In the genomic region with DNA sequence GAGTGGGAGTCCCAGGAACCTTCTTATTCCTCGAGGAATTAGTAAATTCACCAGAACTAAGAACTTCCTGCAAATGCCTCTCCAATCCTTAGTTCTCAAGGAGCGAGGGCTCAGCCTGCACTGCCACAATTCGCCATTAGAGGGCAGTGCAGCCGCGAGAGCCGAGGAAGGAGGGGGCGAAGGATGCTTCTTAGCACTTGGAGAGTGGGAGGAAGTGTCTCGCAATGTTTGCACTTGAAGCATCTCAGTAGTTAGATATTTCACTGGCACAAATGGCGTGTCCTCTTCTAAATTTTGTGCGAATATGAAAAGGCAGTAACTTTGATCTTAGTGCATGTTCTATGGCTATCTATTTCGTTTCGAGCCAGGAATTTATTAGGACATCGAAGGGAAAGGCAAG, we compare ENCODE assay signal across 8 mouse cellular contexts. TPM values are rescaled to one million over a fixed set of nuclear protein-coding genes. Genes with fewer than 3 reads are reported as not detected.
A peak's percentile ranks its signal among the peaks of the same experiment; 100 is the strongest.
DNase-seq lines count a peak whose midpoint lies in the region; ATAC-seq and TF ChIP-seq lines count a peak whose summit lies in the region.

No protein-coding gene starts in this region.

- ATAC-seq in forebrain, postnatal 0 days, result peak; percentile 91
- ATAC-seq in hindbrain, embryonic 14.5 days (ENCODE audit: low FRiP score), result peak; percentile 76
- ATAC-seq in megakaryocyte progenitor cell, adult 5-6 weeks (replicated peaks; ENCODE audit: poor library complexity), result peak; percentile 99

- 12% methylated on average over 13 of the region's 13 CpGs for WGBS in forebrain, postnatal 0 days
- 23% methylated on average over 13 of the region's 13 CpGs for WGBS in hindbrain, embryonic 14.5 days

- peak overlapping the region; percentile 58 for H3K4me2 ChIP-seq in forebrain, postnatal 0 days (ENCODE audit: low read depth)
- peak overlapping the region; percentile 52 for H3K4me2 ChIP-seq in hindbrain, embryonic 14.5 days (replicated peaks)

- H3K4me1 ChIP-seq in forebrain, postnatal 0 days (ENCODE audit: insufficient read depth), result no peaks in the 10 kb centered on the region
- H3K4me1 ChIP-seq in hindbrain, embryonic 14.5 days (replicated peaks; ENCODE audit: control insufficient read depth, insufficient read depth, low read length), result peaks cover 12% of the 10 kb centered on the region

- H3K9ac ChIP-seq in forebrain, postnatal 0 days, result peak overlapping the region; percentile 40; the same call in 1 of the 2 replicates
- peak overlapping the region; percentile 32 for H3K9ac ChIP-seq in hindbrain, embryonic 14.5 days

- H3K27ac ChIP-seq in forebrain, postnatal 0 days (ENCODE audit: low read depth, low read length), result peak overlapping the region; percentile 74
- H3K27ac ChIP-seq in hindbrain, embryonic 14.5 days, result peak overlapping the region; percentile 72

- DNase-seq in Muller cell, postnatal 12 days (ENCODE audit: inconsistent ontology term), result peak; percentile 65
- peak; percentile 37 for DNase-seq in cerebellum, adult 11-12 months
- peak; percentile 94 for DNase-seq in forebrain, postnatal 0 days
- DNase-seq in hindbrain, embryonic 14.5 days (ENCODE audit: low spot score), result peak; percentile 93
- DNase-seq in left cerebral cortex, adult 11 months (ENCODE audit: low spot score), result peak; percentile 78
- peak; percentile 81 for DNase-seq in right cerebral cortex, postnatal 14 days
- DNase-seq in urinary bladder, postnatal 36 days (ENCODE audit: low spot score in 2 of 2), result peak; percentile 50 to 70

- H3K27me3 ChIP-seq in forebrain, postnatal 0 days (ENCODE audit: insufficient read depth, low read length), result no peaks in the 10 kb centered on the region
- H3K27me3 ChIP-seq in hindbrain, embryonic 14.5 days (ENCODE audit: control insufficient read depth, insufficient read depth, low read length), result no peaks in the 10 kb centered on the region

- no peaks in the 10 kb centered on the region for H3K9me3 ChIP-seq in forebrain, postnatal 0 days (ENCODE audit: low read length)
- H3K9me3 ChIP-seq in hindbrain, embryonic 14.5 days (ENCODE audit: control insufficient read depth, low read length), result no peaks in the 10 kb centered on the region

- H3K4me3 ChIP-seq in forebrain, postnatal 0 days (ENCODE audit: low read depth, low read length), result peak overlapping the region; percentile 35
- H3K4me3 ChIP-seq in hindbrain, embryonic 14.5 days (replicated peaks; ENCODE audit: low read length), result peak overlapping the region; percentile 17; the same call in 1 of the 2 replicates

- TF ChIP-seq CTCF in forebrain, postnatal 0 days (IDR thresholded peaks at IDR 0.05; ENCODE audit: low read depth), result peak; percentile 99

- H3K36me3 ChIP-seq in forebrain, postnatal 0 days (ENCODE audit: insufficient read depth), result no peaks in the 10 kb centered on the region
- H3K36me3 ChIP-seq in hindbrain, embryonic 14.5 days (replicated peaks; ENCODE audit: control insufficient read depth, insufficient read depth), result no peaks in the 10 kb centered on the region

RNA-seq across cellular contexts. Expression of a gene that starts 59.0 kb away (rescaled TPM):
- 44.8 and 59.7 TPM in 2 replicates for total RNA-seq in forebrain, postnatal 0 days (2014; rRNA removed)
- 16.9 and 23.0 TPM in 2 replicates for polyA plus RNA-seq in forebrain, postnatal 0 days (2015; fragmentation: Nextera tagmentation; extraction: Ambion mirVana)
- 41.8 and 44.5 TPM in 2 replicates for polyA plus RNA-seq in hindbrain, embryonic 14.5 days (2014; fragmentation: Nextera tagmentation; extraction: Ambion mirVana)
- 127 and 130 TPM in 2 replicates for total RNA-seq in megakaryocyte progenitor cell, adult 5-6 weeks (2015)
- 99.7 and 101 TPM in 2 replicates for total RNA-seq in megakaryocyte progenitor cell, adult 5-6 weeks (2017)

Comparison
In these comparisons a context has a peak if more than half of its experiments do, and no peak if none do; other contexts are left out.
1. Peak in every context shown above with its lines: DNase-seq, ATAC-seq, H3K4me3 ChIP-seq and H3K27ac ChIP-seq.
2. DNase-seq: peak in every context shown above with its lines; median percentile 94 in forebrain, postnatal 0 days; 93 in hindbrain, embryonic 14.5 days; 81 in right cerebral cortex, postnatal 14 days; 78 in left cerebral cortex, adult 11 months; 65 in Muller cell, postnatal 12 days; 60 in urinary bladder, postnatal 36 days; 37 in cerebellum, adult 11-12 months.